Mouse (Mus musculus) c-Kit-negative CD71-positive TER-119-positive erythroid progenitor cells, embryonic 14.5 days (primary cell): ENCODE data around the gene Wasl.

Experiments used
- DNase-seq: peaks from one replicate; pipeline ENCODE4 v3.0.0-alpha.2; 2013; ENCODE audit warnings: low read depth, low spot score

Gene Wasl

GRCm38 (mm10) chr6:24604289-24604688 is 60.5 kb downstream of the Wasl start:
- no peak for DNase-seq

GRCm38 (mm10) chr6:24602993-24603392 is 61.8 kb downstream of the Wasl start:
- DNase-seq, result no peak

- no peak for DNase-seq
These were observed 62.5 kb downstream of the Wasl start for GRCm38 (mm10) chr6:24602351-24602750.

DNA sequence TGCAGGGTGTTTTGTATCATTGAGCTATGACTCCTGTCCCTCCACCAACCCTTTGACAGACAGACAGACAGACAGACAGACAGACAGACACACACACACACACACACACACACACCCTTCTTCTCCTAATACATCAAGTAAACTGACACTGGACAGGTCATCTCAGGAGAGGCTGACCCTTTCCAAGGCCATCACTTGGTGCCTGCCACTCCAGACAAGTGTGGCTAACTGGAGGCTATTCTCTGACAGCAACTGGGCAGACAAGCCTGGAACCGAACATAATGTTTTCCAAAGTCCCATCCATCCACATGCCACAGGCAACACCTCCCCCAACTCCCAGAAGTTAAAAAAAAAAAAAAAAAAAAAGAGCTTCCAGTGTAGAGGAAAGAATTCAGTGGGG is 63.1 kb downstream of the Wasl start:
- DNase-seq, result no peak

DNA sequence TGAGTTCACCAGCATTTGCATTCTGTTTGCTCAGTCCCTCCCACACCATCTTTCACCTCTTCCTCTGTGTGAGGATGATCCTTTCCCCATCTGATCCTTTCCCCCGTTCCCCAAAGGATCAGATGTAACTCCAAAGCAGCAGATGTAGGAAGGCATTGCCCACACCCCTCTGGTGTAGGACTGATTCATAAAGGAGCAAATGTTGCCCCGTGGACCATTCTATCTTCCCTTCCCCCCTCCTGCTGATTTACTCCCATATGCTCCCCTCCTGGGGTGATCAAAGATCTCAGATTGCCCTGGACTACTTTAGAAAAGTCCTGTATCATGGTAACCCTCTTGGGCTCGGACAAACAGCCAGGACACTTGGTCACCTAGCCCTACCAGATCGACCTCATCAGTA is 64.1 kb downstream of the Wasl start:
- DNase-seq, result no peak

GRCm38 (mm10) chr6:24600134-24600533 is 64.7 kb downstream of the Wasl start:
- DNase-seq, result no peak

- no peak for DNase-seq
These were observed 65.2 kb downstream of the Wasl start for GRCm38 (mm10) chr6:24599639-24600038.

- no peak for DNase-seq
These were observed 65.6 kb downstream of the Wasl start for GRCm38 (mm10) chr6:24599179-24599578.

DNA sequence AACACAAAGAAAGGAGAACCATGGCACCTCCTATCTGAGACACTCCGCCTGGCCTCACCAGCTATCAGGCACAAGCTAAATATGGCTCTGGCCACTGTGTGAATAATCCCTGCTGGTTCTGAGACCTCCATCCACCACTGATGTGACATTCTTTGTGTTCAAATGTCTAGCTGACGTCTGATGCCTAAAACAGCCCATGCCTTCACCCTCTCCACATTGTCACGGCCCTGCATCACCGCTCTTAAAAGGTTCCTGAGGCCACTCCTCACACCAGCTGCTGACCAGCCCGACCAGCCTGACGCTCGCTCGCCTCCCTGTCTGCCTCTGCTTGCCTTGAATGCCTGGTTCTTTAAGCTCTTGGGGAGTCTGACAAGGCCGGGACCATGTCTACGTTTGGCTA is 67.3 kb downstream of the Wasl start, which contains the start of gene Lmod2:
Lmod2 (plus strand) TSS at position 263 of the 400 bp plus-strand sequence.
- DNase-seq, result no peak

GRCm38 (mm10) chr6:24591525-24592218 is 73.1 kb downstream of the Wasl start:
- no peak for DNase-seq

DNA sequence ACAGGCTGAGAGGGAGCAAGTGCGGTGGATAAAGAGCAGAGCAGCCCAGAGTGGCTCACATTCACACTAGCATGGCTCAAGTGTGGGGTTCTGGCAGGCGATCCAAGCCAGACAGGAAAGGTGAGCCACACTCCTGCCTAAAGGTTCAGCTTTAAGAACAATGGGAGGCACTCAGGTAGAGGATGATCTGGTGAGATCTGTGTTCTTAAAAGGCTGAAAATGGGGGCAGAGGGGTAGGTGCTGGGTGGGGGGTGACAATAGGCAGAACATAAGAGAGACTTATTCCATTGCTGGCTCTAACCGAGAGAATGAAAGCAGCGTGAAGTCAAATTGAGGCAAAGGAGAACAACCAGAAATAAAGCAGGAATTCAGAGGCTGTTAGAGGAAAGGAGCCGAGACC is 74.5 kb downstream of the Wasl start:
- no peak for DNase-seq

DNA sequence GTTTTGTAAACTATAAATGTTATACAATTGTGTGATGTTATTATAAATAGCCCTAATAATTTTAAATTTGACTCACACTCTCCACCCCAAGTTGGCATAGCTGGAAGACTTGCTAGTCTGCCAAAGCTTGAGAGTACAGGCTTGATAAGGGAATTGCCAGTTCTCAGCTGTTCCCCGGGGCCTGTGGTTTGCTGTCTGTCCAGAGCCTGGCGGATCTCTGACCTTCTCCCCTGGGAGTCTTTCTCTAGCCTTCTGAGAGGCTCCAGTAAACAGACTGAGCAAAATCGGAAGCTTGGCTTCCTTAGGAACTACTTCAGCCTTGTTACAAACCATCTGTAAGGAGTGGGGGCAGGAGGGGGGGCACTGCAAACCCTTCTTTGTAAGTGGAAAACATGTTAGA is 77.9 kb downstream of the Wasl start:
- no peak for DNase-seq

DNA sequence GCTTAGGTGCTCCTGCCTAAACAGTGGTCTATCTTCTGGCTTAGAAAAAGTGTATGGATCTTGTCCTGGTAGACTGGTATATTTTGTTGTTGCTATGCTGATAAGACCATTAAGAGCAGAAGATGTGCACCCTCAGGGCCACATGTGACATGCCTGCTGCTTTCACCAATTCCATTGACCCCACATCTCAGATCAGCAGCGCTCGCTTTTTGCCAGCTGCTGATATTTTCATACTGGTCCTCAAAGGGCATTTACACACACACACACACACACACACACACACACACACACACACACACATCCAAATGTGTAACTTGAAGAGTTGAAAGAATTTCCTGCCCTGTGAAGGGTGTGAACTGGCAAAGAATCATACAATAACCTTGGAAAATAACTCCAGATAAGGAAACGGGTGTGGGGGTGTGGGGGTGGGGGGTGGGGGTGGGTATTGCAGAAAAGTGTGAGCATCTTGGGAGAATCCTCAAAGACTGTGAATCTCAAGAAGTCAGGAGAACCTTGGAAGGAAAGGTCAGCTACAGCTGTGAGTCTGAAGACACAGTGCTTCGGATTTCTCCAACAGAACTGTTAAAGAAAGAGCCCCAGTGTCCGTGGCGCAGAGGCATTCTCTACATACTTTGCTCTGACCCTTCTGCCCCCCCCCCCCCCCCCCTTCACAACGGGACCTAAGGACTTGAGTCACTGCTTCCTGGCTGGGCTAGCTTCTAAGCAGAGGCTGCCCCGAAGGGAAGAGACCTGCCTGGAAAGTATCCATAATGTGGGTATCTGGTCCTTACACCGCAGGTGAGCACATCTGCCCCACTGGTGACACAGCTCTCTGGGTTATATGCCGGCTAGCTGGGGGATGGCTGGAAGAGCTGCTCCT is 79.1 kb downstream of the Wasl start:
- DNase-seq, result no peak

- no peak for DNase-seq
These were observed 81.4 kb downstream of the Wasl start for GRCm38 (mm10) chr6:24583456-24583855.

DNA sequence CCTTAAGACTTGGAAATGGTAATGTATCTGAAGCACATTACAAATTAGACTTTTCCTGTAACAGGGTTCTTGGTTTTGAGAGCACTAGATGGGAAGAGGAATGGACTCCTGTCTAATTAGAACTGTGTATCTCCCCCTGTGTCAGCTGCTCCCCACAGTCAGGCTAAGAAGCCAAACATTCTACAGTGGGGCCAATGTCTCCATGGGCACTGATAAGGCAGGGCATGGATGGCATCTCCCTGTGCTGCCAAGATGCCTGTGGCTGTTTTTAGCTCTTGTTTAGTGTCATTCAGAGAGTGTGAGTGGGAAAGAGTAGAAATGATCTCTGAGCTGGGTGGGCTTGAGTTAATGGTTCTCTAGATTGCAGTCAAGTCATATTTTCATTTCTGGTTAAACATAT is 91.5 kb downstream of the Wasl start:
- no peak for DNase-seq

DNA sequence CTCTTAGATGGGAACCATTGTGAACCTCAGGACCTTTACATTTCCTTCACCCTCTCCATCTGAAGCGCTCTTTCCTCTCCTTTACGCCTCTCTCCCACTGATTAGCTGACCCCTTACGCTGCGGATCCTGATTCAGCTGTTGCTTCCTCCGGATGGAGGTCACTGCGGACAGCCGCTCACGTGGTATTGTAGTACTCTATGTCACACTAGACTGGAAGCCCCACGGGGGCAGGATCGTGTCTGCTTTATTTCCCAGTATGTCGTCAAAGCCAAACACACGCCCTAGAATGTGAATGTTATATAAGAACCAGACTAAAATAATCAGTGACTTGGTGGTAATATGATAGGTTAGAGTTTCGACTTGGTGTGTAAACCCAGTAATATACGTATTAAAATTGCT is 92.4 kb downstream of the Wasl start:
- DNase-seq, result no peak

DNA sequence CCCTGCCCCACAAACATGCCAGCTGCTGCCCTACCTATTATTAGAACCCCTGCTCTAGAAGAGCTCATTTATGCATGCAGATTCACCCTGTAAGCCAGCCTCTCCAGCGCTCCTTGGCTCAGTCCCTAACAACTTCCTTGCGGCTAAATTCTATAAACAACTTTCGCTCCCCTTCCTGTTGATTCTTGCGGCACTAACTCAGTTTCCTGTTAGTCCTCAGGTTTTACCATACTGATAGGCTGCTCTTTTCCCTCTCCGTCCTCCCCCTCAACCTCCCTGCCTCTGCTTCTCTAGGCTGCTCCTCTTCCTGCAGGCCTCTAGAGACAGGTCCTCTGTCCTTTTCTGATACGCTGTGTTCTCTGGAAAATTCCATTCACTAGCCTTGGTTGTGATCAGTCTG is 93.7 kb downstream of the Wasl start:
- no peak for DNase-seq

- no peak for DNase-seq
These were observed 94.5 kb downstream of the Wasl start for GRCm38 (mm10) chr6:24570278-24570677.

GRCm38 (mm10) chr6:24569711-24570110 is 95.1 kb downstream of the Wasl start:
- DNase-seq, result no peak

GRCm38 (mm10) chr6:24568963-24569362 is 95.8 kb downstream of the Wasl start:
- no peak for DNase-seq

GRCm38 (mm10) chr6:24564886-24565285 is 99.9 kb downstream of the Wasl start:
- no peak for DNase-seq

GRCm38 (mm10) chr6:24564081-24564480 is 100.7 kb downstream of the Wasl start:
- no peak for DNase-seq
